Mouse (Mus musculus): ENCODE data around the gene Ugt1a2. TPM values are rescaled to one million over a fixed set of nuclear protein-coding genes. Genes with fewer than 3 reads are reported as not detected.

Gene Ugt1a2
- total and polyA plus RNA-seq, 2 experiments from 2014 or later = not detected

GRCm38 (mm10) chr1:88229566-88229965 is 29.2 kb downstream of the Ugt1a2 start:
- no peak for TF ChIP-seq CTCF (IDR thresholded peaks at IDR 0.05; ENCODE audit: low read depth)
- Histone ChIP-seq H3K4me3 (ENCODE audit: low read depth, low read length) (no peak overlapping the region), H3K9me3 (ENCODE audit: low read length) (peaks cover 93% of the 10 kb centered on the region), H3K4me1 (ENCODE audit: insufficient read depth) (no peaks in the 10 kb centered on the region), H3K36me3 (ENCODE audit: insufficient read depth) (no peaks in the 10 kb centered on the region), H3K27me3 (ENCODE audit: insufficient read depth, low read length) (no peaks in the 10 kb centered on the region), H3K9ac (no peak overlapping the region), H3K27ac (ENCODE audit: low read depth, low read length) (no peak overlapping the region), H3K4me2 (ENCODE audit: low read depth) (no peak overlapping the region)
- 80% methylated on average over 3 of the region's 3 CpGs for WGBS
- no peak for DNase-seq
- ATAC-seq = no peak

- Histone ChIP-seq H3K27me3 (ENCODE audit: insufficient read depth, low read length) (no peaks in the 10 kb centered on the region), H3K36me3 (ENCODE audit: insufficient read depth) (no peaks in the 10 kb centered on the region), H3K27ac (ENCODE audit: low read depth, low read length) (no peak overlapping the region), H3K9me3 (ENCODE audit: low read length) (peaks cover 97% of the 10 kb centered on the region), H3K4me3 (ENCODE audit: low read depth, low read length) (no peak overlapping the region), H3K4me1 (ENCODE audit: insufficient read depth) (no peaks in the 10 kb centered on the region), H3K9ac (no peak overlapping the region), H3K4me2 (ENCODE audit: low read depth) (no peak overlapping the region)
- WGBS = 88% methylated on average over 5 of the region's 5 CpGs
- ATAC-seq = no peak
- no peak for DNase-seq
- no peak for TF ChIP-seq CTCF (IDR thresholded peaks at IDR 0.05; ENCODE audit: low read depth)
These were observed 29.6 kb downstream of the Ugt1a2 start for GRCm38 (mm10) chr1:88229986-88230385.

GRCm38 (mm10) chr1:88230421-88230820 is 30.0 kb downstream of the Ugt1a2 start:
- H3K27ac ChIP-seq (ENCODE audit: low read depth, low read length) = no peak overlapping the region
- no peak overlapping the region for H3K4me3 ChIP-seq (ENCODE audit: low read depth, low read length)
- H3K4me2 ChIP-seq (ENCODE audit: low read depth) = no peak overlapping the region
- no peak for TF ChIP-seq CTCF (IDR thresholded peaks at IDR 0.05; ENCODE audit: low read depth)
- no peaks in the 10 kb centered on the region for H3K36me3 ChIP-seq (ENCODE audit: insufficient read depth)
- ATAC-seq (no peak), DNase-seq (no peak)
- no peaks in the 10 kb centered on the region for H3K27me3 ChIP-seq (ENCODE audit: insufficient read depth, low read length)
- no peak overlapping the region for H3K9ac ChIP-seq
- H3K4me1 ChIP-seq (ENCODE audit: insufficient read depth) = no peaks in the 10 kb centered on the region
- H3K9me3 ChIP-seq (ENCODE audit: low read length) = peaks cover 100% of the 10 kb centered on the region
- 74% methylated on average over 7 of the region's 7 CpGs for WGBS

- Histone ChIP-seq H3K36me3 (ENCODE audit: insufficient read depth) (no peaks in the 10 kb centered on the region), H3K4me2 (ENCODE audit: low read depth) (no peak overlapping the region), H3K9ac (no peak overlapping the region), H3K27me3 (ENCODE audit: insufficient read depth, low read length) (no peaks in the 10 kb centered on the region), H3K4me3 (ENCODE audit: low read depth, low read length) (no peak overlapping the region), H3K4me1 (ENCODE audit: insufficient read depth) (no peaks in the 10 kb centered on the region), H3K9me3 (ENCODE audit: low read length) (peaks cover 100% of the 10 kb centered on the region), H3K27ac (ENCODE audit: low read depth, low read length) (no peak overlapping the region)
- DNase-seq = no peak
- TF ChIP-seq CTCF (IDR thresholded peaks at IDR 0.05; ENCODE audit: low read depth) = no peak
- ATAC-seq = no peak
- 80% methylated on average over 6 of the region's 6 CpGs for WGBS
These were observed 30.8 kb downstream of the Ugt1a2 start for GRCm38 (mm10) chr1:88230981-88231802.

GRCm38 (mm10) chr1:88231803-88232499 is 31.6 kb downstream of the Ugt1a2 start:
- no peaks in the 10 kb centered on the region for H3K27me3 ChIP-seq (ENCODE audit: insufficient read depth, low read length)
- no peak overlapping the region for H3K4me2 ChIP-seq (ENCODE audit: low read depth)
- WGBS = 67% methylated on average over 7 of the region's 7 CpGs
- H3K4me3 ChIP-seq (ENCODE audit: low read depth, low read length) = no peak overlapping the region
- H3K9ac ChIP-seq = no peak overlapping the region
- DNase-seq (no peak), ATAC-seq (no peak)
- H3K9me3 ChIP-seq (ENCODE audit: low read length) = peaks cover 98% of the 10 kb centered on the region
- H3K36me3 ChIP-seq (ENCODE audit: insufficient read depth) = no peaks in the 10 kb centered on the region
- H3K4me1 ChIP-seq (ENCODE audit: insufficient read depth) = no peaks in the 10 kb centered on the region
- TF ChIP-seq CTCF (IDR thresholded peaks at IDR 0.05; ENCODE audit: low read depth) = no peak
- H3K27ac ChIP-seq (ENCODE audit: low read depth, low read length) = no peak overlapping the region

GRCm38 (mm10) chr1:88232664-88233380 is 32.4 kb downstream of the Ugt1a2 start:
- ATAC-seq (no peak), DNase-seq (no peak)
- H3K4me1 ChIP-seq (ENCODE audit: insufficient read depth) = no peaks in the 10 kb centered on the region
- H3K4me3 ChIP-seq (ENCODE audit: low read depth, low read length) = no peak overlapping the region
- no peak overlapping the region for H3K9ac ChIP-seq
- 60% methylated on average over 3 of the region's 3 CpGs for WGBS
- peaks cover 98% of the 10 kb centered on the region for H3K9me3 ChIP-seq (ENCODE audit: low read length)
- no peaks in the 10 kb centered on the region for H3K36me3 ChIP-seq (ENCODE audit: insufficient read depth)
- no peak overlapping the region for H3K27ac ChIP-seq (ENCODE audit: low read depth, low read length)
- H3K4me2 ChIP-seq (ENCODE audit: low read depth) = no peak overlapping the region
- TF ChIP-seq CTCF (IDR thresholded peaks at IDR 0.05; ENCODE audit: low read depth) = no peak
- no peaks in the 10 kb centered on the region for H3K27me3 ChIP-seq (ENCODE audit: insufficient read depth, low read length)

Measured in forebrain, postnatal 0 days (tissue).